Comparison of ENCODE assay signal across 8 mouse cellular contexts in the genomic region with DNA sequence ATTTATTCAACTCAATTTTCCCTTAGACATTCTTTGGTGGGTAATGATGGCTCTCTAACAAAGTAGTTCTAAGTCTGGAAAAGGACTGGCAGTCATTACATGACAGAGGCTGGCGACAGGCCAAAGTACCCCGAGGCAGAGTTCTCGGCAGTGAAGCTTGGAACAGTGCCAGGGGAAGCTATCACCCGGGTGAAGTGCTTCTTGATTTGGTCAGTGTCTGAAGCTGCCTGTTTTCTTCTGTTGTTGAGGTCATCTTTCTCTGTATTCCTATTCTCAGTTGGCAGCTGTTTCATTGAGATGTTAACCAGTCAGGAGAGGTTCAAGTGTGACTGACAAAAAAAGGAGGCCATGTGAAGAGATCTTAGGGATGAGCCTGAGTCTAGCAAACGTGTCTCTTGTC.
DNase-seq lines count a peak whose midpoint lies in the region; ATAC-seq and TF ChIP-seq lines count a peak whose summit lies in the region.

No protein-coding gene starts in this region.

- H3K4me2 ChIP-seq in liver, embryonic 12.5 days = no peak overlapping the region
- no peak overlapping the region for H3K4me2 ChIP-seq in heart, embryonic 11.5 days
- no peak overlapping the region for H3K4me2 ChIP-seq in kidney, postnatal 0 days (ENCODE audit: low read length)
- no peak overlapping the region for H3K4me2 ChIP-seq in midbrain, embryonic 16.5 days (ENCODE audit: low read length)

- no peaks in the 10 kb centered on the region for H3K36me3 ChIP-seq in liver, embryonic 12.5 days
- H3K36me3 ChIP-seq in heart, embryonic 11.5 days (ENCODE audit: control insufficient read depth, insufficient read depth, low read length) = no peaks in the 10 kb centered on the region
- H3K36me3 ChIP-seq in kidney, postnatal 0 days (ENCODE audit: insufficient read depth, low read length) = no peaks in the 10 kb centered on the region
- no peaks in the 10 kb centered on the region for H3K36me3 ChIP-seq in midbrain, embryonic 16.5 days (ENCODE audit: control insufficient read depth, insufficient read depth, low read length)

- no peak overlapping the region for H3K4me3 ChIP-seq in liver, embryonic 12.5 days
- H3K4me3 ChIP-seq in heart, embryonic 11.5 days (ENCODE audit: low read depth, low read length) = no peak overlapping the region
- H3K4me3 ChIP-seq in kidney, postnatal 0 days (replicated peaks; ENCODE audit: low read depth, low read length) = no peak overlapping the region
- no peak overlapping the region for H3K4me3 ChIP-seq in midbrain, embryonic 16.5 days (ENCODE audit: low read depth, low read length)

- ATAC-seq in liver, embryonic 12.5 days = no peak
- peak; percentile 84 for ATAC-seq in heart, embryonic 11.5 days (replicated peaks; ENCODE audit: insufficient number of reproducible peaks, low FRiP score, low TSS enrichment)
- no peak for ATAC-seq in kidney, postnatal 0 days (replicated peaks; ENCODE audit: low FRiP score, low read depth)
- ATAC-seq in midbrain, embryonic 16.5 days = peak; percentile 76

- H3K9ac ChIP-seq in liver, embryonic 12.5 days = no peak overlapping the region
- no peak overlapping the region for H3K9ac ChIP-seq in heart, embryonic 11.5 days (ENCODE audit: low read depth, low read length)
- H3K9ac ChIP-seq in kidney, postnatal 0 days (ENCODE audit: low read depth, low read length) = no peak overlapping the region
- no peak overlapping the region for H3K9ac ChIP-seq in midbrain, embryonic 16.5 days (ENCODE audit: low read depth, low read length)

- H3K4me1 ChIP-seq in liver, embryonic 12.5 days = no peaks in the 10 kb centered on the region
- peaks cover 10% of the 10 kb centered on the region for H3K4me1 ChIP-seq in heart, embryonic 11.5 days (ENCODE audit: control insufficient read depth, insufficient read depth, low read length)
- H3K4me1 ChIP-seq in kidney, postnatal 0 days (replicated peaks; ENCODE audit: insufficient read depth, low read length) = no peaks in the 10 kb centered on the region; the same call in 1 of the 2 replicates
- no peaks in the 10 kb centered on the region for H3K4me1 ChIP-seq in midbrain, embryonic 16.5 days (ENCODE audit: control insufficient read depth, insufficient read depth, low read length)

- no peak for TF ChIP-seq CTCF in kidney, postnatal 0 days (IDR thresholded peaks at IDR 0.05; ENCODE audit: low read depth)

- H3K27ac ChIP-seq in liver, embryonic 12.5 days = no peak overlapping the region
- peak overlapping the region; percentile 62; the same call in 1 of the 2 replicates for H3K27ac ChIP-seq in heart, embryonic 11.5 days (ENCODE audit: low read depth, low read length)
- H3K27ac ChIP-seq in kidney, postnatal 0 days = no peak overlapping the region
- H3K27ac ChIP-seq in midbrain, embryonic 16.5 days (ENCODE audit: low read length) = no peak overlapping the region

- no peaks in the 10 kb centered on the region for H3K9me3 ChIP-seq in liver, embryonic 12.5 days (replicated peaks)
- no peaks in the 10 kb centered on the region for H3K9me3 ChIP-seq in heart, embryonic 11.5 days (replicated peaks; ENCODE audit: control insufficient read depth, low read length)
- no peaks in the 10 kb centered on the region for H3K9me3 ChIP-seq in kidney, postnatal 0 days (replicated peaks; ENCODE audit: low read length)
- no peaks in the 10 kb centered on the region for H3K9me3 ChIP-seq in midbrain, embryonic 16.5 days (replicated peaks; ENCODE audit: control insufficient read depth, low read length, poor library complexity, severe bottlenecking)

- 43% methylated on average over 5 of the region's 5 CpGs for WGBS in liver, embryonic 12.5 days (ENCODE audit: insufficient replicate concordance)
- WGBS in heart, embryonic 11.5 days (ENCODE audit: insufficient replicate concordance) = 11% methylated on average over 5 of the region's 5 CpGs
- 17% methylated on average over 5 of the region's 5 CpGs for WGBS in kidney, postnatal 0 days
- 22% methylated on average over 5 of the region's 5 CpGs for WGBS in midbrain, embryonic 16.5 days

- no peaks in the 10 kb centered on the region for H3K27me3 ChIP-seq in liver, embryonic 12.5 days (replicated peaks)
- H3K27me3 ChIP-seq in heart, embryonic 11.5 days (ENCODE audit: control insufficient read depth, insufficient read depth, low read length) = no peaks in the 10 kb centered on the region
- no peaks in the 10 kb centered on the region for H3K27me3 ChIP-seq in kidney, postnatal 0 days (ENCODE audit: insufficient read depth, low read length)
- H3K27me3 ChIP-seq in midbrain, embryonic 16.5 days (ENCODE audit: control insufficient read depth, insufficient read depth, low read depth, low read length) = no peaks in the 10 kb centered on the region

- DNase-seq in liver = peak; percentile 55
- peak; percentile 77 to 82 for DNase-seq in cerebellum, postnatal 14 days
- DNase-seq in kidney, postnatal 0 days (ENCODE audit: low spot score) = peak; percentile 45
- DNase-seq in spleen, adult 12 weeks (ENCODE audit: low spot score) = no peak
- DNase-seq in spleen, postnatal 36 days (ENCODE audit: low spot score in 2 of 2) = no peak

Comparison
In these comparisons a context has a peak if more than half of its experiments do, and no peak if none do; other contexts are left out.
1. DNase-seq: peak in liver (single experiment), cerebellum, postnatal 14 days (2 of 2) and kidney, postnatal 0 days (single experiment); none in spleen, adult 12 weeks (single experiment) and spleen, postnatal 36 days (0 of 2).
2. ATAC-seq: peak in heart, embryonic 11.5 days (single experiment) and midbrain, embryonic 16.5 days (single experiment); none in liver, embryonic 12.5 days (single experiment) and kidney, postnatal 0 days (single experiment).